Mouse (Mus musculus) yolk sac, embryonic 10.5 days (tissue): Measurements from ENCODE around the gene Ppdpf.

Source experiments
- DNase-seq: peaks from one replicate; pipeline ENCODE4 v3.0.0-alpha.2; 2017; ENCODE audit warnings: low spot score

Gene Ppdpf

DNA sequence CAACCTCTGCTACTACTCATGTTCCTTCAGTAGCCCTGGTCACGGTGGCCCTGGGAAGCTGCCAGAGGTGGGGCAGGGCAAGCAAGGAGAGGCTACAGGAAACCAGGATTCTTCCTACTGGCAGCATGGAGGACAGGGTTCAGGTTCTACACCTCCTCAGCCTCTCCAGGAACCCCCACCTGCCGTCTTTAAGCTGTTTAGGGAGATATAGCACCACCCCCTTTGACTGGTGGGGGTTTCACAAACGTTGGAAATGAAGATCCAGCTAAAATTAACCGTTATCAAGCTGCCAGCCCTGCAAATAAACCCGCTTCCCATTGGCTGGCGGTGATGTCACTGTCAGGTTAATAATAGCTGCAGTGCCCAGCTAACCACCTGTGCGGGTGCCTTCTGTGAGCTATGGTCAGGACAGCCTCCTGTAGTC is 27.9 kb upstream of the Ppdpf start:
- DNase-seq = no peak

DNA sequence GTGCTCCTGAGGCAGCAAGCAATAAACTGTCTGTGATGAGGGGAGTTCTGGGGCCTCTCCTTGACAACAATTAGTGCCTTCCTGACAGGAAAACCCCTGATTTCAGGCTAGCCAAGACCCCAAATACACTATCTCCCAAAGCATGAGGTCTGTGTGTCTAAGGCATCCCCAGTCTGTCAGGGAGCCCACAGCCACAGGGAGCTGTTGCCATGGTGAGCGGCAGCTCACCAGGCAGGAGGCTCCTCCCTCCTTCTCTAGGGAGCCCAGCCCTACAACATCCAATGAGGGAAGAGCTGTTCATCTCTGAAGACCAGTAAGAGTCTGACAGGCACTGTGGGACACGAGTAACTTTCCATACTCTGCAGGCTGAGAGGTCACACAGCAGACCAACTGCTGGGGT is 27.3 kb upstream of the Ppdpf start:
- no peak for DNase-seq

DNA sequence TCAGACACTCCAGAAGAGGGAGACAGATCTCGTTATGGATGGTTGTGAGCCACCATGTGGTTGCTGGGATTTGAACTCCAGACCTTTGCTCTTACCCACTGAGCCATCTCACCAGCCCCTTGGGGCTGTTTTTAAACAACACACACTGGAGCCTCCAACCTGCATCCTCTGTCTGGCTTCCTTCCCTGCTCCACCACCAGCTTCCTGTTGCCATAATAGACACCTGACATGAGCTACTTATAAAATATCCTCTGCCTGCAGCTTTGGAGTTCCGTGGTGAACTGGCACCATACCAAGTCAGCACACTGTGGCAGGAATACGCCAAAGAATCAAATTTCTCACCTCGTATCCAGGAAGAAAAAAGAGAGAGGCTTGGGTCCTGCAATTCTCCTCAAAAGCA is 26.2 kb upstream of the Ppdpf start:
- DNase-seq = no peak

DNA sequence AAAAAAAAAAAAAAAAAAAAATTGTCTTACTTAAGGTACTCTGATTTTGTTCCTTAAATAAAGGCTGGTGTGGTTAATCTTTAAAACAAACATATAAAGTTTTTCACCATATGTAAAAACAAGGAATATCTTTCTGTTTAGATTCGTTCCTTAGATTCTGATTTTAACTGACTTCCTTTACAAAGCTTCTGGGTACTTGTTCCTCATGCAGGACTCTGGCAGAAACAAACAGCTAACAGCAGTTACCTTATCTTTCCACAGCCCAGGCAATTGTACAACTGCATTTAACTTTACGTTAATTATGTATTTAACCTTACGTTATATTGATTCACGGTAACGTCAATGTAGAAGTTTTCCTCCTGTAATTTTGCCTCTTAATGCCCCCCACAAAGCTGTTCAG is 20.6 kb upstream of the Ppdpf start:
- DNase-seq = no peak

DNA sequence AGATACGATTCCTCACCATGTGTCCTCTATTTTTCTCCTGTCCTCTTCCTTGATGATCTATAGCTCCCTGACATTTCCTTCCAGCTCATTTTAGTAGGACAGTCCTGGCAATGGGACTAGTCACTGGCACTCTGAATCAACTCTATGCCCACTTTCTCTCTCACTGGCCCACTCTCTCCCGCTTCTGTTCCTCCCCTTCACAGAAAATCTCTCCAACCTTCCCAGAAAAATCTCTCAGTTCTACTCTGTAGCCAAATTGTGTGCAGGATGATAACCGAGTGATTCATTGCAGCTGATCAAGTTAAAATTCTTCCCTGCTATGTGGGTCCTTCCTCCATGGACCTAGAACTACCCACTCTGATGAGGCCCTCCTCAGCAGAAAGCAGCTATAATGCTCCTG is 12.4 kb upstream of the Ppdpf start:
- no peak for DNase-seq

DNA sequence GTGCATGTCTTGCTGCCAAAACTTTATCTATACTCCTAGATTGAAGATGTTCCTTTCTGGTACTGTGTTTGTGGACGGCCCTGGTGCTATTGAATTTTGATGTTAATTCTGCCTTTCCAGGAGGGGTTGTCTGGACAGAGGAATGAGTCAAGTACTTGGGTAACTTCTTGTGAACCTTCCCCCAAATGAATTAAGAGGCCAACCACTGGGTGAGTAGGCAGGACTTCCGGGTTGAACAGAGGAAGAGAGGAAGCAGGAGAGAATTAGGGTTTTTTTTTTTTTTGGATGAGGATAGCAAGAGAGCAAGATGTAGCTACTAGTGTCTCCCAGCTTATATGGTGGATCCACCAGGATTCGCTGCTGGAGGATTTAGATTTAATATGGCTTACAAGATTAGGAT is 9.0 kb upstream of the Ppdpf start:
- no peak for DNase-seq

DNA sequence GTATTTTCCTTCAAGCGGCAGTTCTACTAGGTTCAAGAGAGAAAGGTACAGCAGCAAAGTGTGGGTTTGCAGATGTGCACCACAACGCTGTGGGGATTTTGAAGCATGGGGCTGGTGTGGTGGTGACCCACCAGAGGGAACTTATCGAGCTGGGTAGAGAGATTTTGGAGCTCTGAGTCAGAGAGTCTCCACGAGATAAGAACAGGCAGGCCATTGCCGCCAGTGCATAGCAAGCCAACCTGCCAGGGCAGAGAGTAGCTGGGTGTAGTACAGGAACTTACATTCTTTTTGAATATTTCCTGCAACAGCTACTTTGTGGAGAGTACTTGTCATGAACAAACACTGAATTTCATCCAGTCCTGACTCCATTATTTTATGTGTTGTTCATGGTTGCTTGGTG is 8.6 kb upstream of the Ppdpf start:
- DNase-seq = no peak

DNA sequence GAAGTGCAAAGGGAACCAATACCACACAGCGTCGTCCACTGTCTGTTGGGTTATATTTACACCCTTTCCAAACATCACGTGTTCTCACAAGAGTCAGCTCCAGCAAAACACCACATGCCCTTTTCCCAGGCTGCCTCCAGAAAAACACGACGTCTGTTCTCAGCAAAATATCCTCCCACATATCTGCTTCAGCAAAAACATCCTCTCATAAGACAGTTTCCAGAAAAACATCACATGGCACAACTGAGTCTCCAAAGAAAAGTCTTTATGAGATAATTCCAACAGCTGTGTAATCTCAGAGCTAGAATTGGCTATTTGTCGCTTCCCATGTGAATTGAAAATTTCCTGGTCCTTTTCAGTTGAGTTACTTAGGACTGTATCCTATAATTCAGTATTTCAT is 6.1 kb upstream of the Ppdpf start:
- no peak for DNase-seq

DNA sequence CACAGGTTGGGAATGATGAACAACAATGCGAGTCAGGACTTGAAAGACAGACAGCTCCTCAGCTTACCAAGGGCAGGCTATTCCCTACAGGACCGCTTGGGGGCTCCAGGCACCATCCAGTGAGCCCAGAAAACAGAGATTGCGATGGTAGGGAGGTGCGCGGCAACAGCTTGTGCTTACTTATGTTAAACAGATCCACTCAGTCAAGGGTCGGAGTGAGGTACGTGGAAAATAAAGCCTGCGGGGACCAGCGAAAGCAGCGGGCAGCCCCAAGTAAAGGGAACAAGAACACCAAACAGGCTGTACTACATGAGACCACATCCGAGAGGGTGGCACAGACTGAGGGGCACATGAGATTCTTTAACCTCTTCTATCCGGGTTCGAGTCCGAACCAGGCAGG is 412 bp upstream of the Ppdpf start:
- DNase-seq = peak; percentile 88

DNA sequence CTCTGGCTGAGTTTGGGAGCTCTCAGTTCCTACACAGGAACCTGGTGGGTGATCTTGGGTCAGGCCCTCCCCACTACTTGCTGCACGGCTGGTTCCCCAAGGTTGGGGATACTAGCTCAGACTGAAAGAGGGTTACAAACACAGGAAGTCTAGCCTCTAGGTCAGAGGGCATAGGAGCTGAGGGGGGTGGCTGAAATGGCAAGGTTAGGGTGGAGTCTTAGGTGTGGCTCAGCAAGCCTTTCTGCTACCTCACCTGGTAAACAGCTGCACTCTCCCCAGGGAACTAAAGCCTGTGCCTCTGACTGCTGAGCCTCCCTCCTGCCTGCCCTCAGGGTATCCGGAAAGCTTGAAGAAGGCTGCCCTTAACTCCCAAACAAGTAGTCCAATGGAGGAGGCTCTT is 1.6 kb downstream of the Ppdpf start:
- peak; percentile 62 for DNase-seq

DNA sequence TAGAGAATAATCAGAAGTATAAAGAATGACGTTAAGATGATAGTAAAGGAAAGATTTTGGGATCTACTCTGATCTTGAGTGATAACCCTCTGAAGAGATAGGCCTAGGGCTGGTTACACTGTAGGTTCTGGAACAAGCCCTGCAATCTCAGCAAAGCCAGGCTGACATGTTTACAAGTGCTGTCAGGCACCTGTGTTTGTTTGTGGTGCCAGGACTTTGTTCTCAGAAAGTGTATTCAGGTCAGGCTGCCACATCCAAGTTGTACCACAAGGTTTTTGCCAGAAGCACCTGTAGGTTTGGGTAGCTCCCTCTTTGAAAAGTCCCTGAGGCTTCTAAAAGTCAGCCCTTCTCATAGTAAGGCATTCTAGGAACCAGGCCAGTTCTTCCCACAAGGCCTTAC is 2.3 kb downstream of the Ppdpf start:
- peak; percentile 24 for DNase-seq

DNA sequence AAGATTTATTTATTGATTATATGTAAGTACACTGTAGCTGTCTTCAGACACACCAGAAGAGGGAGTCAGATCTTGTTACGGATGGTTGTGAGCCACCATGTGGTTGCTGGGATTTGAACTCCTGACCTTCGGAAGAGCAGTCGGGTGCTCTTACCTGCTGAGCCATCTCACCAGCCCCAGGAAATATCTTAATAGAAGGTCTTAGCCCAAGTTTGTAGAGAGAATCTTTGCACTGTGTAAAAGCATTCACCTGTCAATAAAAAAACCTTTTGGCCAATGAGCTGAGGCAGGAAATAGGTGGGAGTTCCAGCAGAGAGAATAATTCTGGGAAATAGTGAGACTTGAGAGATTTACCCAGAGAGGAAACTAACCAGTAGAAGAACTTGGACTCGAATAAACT is 4.3 kb downstream of the Ppdpf start:
- DNase-seq = peak; percentile 18

DNA sequence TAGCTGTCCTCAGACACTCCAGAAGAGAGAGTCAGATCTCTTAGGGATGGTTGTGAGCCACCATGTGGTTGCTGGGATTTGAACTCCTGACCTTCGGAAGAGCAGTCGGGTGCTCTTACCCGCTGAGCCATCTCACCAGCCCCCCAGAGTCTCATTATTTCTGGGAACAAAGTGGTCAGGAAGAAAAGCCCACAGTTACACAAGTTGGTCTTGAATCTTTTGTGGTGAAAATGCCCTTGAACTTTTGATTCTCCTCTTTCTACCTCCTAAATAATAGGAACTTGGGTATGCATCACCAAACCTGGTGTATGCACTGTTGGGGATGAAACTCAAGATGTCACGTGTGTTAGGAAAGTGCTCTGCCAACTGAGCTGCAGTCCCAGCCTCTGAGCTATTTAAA is 4.9 kb downstream of the Ppdpf start:
- no peak for DNase-seq

DNA sequence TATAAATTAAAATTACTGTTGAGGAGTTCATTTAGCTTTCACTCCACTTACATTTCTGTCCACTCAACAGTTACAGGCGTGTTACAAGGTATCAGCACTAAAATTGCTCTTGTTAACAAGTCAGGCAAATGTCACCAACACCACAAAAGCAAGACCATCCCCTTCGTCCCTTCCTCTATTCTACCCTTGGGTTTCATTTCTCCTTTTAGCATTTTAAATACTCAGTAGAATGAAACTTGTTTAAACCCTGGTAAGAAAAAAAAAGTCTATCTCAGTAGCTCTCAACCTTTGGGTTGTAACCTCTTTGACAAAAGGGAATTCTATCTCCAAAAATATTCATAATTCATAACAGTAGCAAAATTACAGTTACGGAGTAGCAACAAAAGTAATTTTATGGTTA is 6.0 kb downstream of the Ppdpf start:
- no peak for DNase-seq

DNA sequence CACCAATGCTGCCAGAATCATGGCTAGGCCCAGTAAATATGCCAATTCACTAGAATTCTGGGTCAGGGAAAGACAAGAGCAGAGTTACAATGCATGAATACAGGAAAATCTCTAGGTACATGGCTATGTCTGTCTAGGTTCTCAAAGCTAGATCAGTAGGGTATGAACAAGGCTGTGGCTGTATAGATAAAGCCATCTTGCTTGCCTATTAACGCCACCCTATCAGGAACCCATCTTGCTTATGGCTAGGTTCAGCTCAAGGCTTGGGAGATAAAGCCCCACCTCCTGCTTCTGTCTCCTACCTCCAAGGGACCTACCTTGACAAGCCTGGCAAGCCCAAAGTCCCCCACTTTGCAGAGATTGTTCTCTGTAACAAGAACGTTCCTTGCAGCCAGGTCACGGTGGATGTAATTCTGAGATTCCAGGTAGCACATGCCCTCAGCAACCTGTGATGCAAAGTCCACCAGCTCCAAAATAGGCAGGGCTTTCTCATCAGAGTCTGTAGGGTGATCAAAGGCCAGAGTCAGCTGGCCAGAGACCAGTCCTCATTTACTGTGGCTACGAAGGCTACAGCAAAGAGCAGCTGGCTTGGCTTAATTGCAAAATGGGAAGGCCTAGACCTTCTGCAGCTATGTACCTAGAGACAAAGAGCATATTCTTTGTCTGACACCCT is 9.7 kb downstream of the Ppdpf start:
- DNase-seq = peak; percentile 69

DNA sequence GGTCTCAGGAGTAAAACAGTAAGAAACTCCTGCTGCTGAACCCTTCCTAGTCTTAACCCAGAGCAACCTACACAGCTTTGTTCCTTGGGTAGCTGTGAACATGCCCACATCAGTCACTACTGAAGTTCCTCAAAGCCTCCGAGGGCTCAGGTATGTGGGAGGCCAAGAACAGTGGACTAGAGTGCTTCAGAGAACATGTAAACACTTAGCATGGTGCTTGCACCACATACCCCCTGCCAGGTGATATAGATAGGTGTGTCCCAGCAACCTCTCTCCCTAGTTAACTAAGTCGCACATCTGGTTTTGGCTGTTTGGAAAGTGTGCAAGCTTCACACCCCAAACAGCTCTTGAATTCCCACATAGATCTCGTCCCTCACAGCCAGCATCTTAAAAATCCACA is 14.6 kb downstream of the Ppdpf start:
- DNase-seq = no peak

DNA sequence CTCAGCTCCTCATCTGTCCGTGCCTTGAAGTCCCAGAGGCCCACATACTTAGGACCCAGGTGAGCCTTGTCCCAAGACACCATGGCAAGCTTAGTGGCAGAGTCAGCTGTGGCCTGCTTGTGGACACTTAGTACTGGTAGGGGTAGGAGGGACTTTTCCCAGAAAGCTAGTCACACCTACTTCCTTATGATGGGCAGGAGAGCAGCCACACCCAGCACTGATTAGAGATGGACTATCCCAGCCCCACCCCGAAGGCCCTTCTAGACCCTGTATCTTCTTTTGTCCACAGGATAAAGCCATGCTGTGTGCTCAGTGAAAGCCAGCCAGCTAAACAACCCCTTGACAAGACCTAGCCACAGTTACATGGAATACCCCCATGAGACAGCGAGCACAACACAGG is 15.4 kb downstream of the Ppdpf start, which contains the start of gene Ptk6:
TSS of gene Ptk6 (minus strand) at position 368 of the 400 bp plus-strand sequence.
- no peak for DNase-seq

DNA sequence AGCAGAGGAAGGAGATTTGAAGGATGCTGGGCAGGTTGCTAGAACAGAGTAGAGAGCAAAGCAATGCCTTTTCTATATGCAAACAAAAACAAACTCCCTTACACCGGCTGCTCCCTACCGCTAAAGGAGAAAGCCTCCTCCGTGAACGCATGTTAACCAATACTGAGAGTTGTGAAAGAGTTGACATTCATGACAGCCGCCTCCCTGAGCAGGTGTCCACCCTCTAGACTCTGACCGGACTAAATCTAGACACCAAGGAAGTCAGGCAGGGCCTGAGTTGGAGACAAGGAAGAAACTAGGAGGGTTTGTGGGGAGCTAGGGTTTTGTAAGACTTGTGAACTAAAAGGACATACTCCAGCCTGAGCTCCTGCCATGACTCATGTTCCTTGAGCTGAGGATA is 15.8 kb downstream of the Ppdpf start:
- peak; percentile 51 for DNase-seq

DNA sequence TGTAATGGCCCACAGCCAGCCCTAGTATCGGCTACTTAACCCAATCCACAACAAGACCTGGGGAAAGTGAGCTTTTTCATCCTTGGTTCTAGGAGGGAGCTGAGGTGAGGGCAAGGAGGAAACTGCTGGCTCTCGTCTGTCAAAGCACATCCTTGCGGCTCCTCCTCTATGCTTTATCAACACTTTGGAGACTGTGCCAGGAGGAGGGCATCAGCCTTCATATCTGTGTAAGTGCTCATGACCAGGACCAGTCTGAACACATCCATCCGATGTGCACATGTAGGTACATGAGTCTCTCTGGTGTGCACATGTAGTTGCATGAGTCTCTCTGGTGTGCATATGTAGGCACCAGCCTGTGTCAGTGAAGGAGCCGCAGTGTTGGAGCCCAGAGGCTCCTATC is 18.6 kb downstream of the Ppdpf start:
- DNase-seq = no peak

DNA sequence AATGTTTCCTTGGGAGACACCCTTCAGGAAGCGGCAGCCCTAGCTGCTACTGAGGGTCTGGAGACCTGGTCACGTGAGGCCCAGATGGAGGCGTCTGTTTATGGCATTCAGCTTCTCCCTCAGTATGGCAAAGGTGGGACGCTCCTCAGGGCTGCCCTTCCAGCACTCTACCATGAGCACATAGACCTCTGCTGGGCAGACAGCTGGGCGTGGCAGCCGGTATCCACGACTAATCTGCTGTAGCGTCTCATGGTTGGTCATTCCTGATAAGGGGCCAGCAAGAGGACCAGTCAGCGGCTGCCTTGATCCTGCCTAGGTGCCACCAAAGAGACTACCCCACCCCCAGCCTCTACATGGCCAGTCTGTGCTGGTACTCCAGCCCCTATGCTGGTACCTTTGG is 19.1 kb downstream of the Ppdpf start:
- no peak for DNase-seq

DNA sequence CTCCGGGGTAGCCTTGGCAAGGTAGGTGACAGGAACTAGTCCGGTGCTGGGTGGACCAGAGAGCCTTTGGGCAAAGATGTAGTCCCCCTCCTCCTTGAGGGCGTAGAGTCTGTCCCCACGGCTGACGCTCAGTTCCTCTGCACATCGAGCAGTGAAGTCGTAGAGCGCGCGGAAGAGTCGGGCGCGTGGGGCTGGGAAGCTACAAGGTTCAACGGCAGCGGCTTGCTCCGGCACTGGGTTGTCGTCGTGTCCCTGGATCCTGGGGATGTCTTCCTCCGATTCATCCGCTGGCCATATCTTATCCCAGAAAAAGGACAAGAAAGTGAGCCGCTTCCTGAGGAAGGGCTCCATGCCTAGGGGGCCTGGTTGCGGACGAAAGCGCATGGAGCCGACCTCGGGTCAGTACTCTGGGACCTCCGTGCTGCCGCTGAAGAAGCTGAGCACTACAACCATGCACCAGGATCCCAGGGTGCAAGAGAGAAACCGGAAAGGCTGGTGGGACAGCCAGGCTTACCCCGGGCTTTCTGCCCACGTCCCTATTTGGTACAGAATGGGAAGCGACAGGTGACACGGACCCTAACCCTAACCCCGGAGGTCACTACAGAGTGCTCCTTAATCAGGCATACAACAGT is 25.5 kb downstream of the Ppdpf start:
- no peak for DNase-seq

DNA sequence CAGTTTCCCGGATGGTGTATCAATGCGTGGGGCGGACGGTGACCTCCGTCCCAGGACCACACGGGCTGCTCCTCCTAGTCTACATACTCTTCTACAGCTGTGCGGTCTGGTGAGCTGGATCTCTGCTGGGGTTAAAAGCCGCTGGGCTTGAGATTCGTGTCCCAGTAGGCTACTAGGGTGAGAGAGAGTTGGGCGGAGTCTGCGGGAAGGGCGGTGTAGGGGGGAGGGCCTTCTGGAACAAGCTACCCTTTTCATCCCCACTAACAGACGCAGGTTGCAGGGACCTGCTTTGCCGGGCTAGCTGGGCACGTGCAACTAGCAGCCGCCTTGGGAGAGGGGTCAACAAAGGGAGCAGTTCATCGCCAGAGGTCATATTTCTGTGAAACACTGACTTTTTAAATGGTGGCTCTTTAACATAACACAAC is 26.0 kb downstream of the Ppdpf start, which contains the start of gene Srms:
TSS of gene Srms (minus strand) at position 165 of the 425 bp plus-strand sequence.
- DNase-seq = peak; percentile 69

DNA sequence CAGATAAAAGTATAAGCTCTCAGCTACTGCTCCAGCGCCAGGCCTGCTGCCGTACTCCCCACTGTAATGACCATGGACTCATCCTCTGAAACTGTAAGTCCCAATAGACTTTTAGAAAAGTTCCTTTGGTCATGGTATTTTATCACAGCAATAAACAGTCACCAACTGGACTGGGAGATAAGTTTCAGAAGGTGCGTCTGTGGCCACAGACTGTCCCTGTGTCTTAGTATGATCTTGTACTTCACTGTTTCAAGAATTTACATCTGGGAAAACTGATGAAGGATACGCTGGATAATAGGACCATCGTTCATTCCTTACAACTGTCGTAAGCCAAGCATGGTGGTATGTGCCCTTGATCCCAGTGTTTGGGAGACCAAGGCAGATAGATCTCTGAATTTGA is 29.0 kb downstream of the Ppdpf start:
- no peak for DNase-seq

DNA sequence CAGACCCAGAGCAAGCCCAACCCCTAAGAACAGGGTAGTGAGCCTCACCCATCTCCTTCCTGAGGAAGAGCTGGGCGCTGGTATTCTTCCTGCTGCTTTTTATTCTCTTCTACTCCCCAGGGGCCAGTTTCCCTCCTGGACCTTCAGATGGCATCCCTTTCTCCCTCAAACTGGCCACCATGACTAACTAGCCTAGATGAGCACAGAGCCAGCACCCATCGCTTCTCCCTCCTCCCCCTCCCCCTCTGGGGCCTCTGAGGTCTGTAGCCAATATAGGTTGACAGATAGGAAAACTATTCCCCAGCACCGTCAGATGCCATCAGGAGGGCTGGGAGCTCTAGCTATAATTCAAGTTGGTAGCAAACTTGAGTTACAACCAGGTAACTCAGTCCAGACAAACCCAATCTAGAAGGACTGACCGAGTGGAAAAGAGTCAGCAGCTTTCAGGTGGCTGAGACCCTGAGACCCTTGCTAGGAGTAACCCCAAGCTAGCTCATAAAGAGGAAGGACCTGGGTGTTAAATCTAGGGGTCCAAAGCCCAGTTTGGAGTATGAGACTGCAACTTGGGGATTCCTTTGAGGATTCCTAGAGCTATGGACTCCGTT is 31.9 kb downstream of the Ppdpf start:
- DNase-seq = no peak
